Mouse (Mus musculus): Measurements from ENCODE around the gene Camk1d.

- no peak for TF ChIP-seq CTCF (IDR thresholded peaks at IDR 0.05; ENCODE audit: borderline replicate concordance, control insufficient read depth, extremely low read depth, insufficient read depth, low read length, poor library complexity)
- no peak for TF ChIP-seq POLR2A (IDR thresholded peaks at IDR 0.05; ENCODE audit: control insufficient read depth, extremely low read depth, insufficient read depth, low read length, poor library complexity)
Measured at GRCm38 (mm10) chr2:5611601-5612000, 102.7 kb downstream of the Camk1d start.
